Mouse (Mus musculus) forebrain, embryonic 11.5 days (tissue): ENCODE measurements at regions not wholly inside any gene's neighbourhood (a gene's known extent, or its start where the extent isn't known, plus 50 kb on each side); places are given as distances from the start of the nearest gene placed in this dataset.
A peak's percentile ranks its signal among the peaks of the same experiment; 100 is the strongest.

ENCODE experiments used
- ATAC-seq: fragments of 200-750 bp; cut with Nextera tagmentation; replicated peaks from 2 replicates; pipeline ENCODE4 v1.8.0; 2017; ENCODE audit warnings: moderate TSS enrichment; ENCODE audit not compliant: low FRiP score
- DNase-seq: peaks from one replicate; pipeline ENCODE4 v3.0.0-alpha.2; 2017; ENCODE audit warnings: low spot score
- H3K27ac ChIP-seq: fragments of 300-500 bp; sonication (generic); 2 replicates; pipeline ENCODE4 v1.5.1; 2014; ENCODE audit warnings: low read depth, low read length
- H3K27me3 ChIP-seq: fragments of 300-500 bp; sonication (generic); 2 replicates; pipeline ENCODE4 v1.6.1; 2014; ENCODE audit warnings: mild to moderate bottlenecking, low read length, mixed read lengths; ENCODE audit not compliant: control insufficient read depth, insufficient read depth
- H3K36me3 ChIP-seq: fragments of 300-500 bp; sonication (generic); 2 replicates; pipeline ENCODE4 v1.6.1; 2014; ENCODE audit warnings: mild to moderate bottlenecking, low read length, moderate library complexity, mixed read lengths; ENCODE audit not compliant: control insufficient read depth, insufficient read depth
- H3K4me1 ChIP-seq: fragments of 300-500 bp; sonication (generic); replicated peaks from 2 replicates; pipeline ENCODE4 v1.6.1; 2014; ENCODE audit warnings: low read length, mixed read lengths; ENCODE audit not compliant: control insufficient read depth, insufficient read depth
- H3K4me2 ChIP-seq: fragments of 300-500 bp; sonication (generic); 2 replicates; pipeline ENCODE4 v1.6.1; 2014; ENCODE audit warnings: low read depth, mild to moderate bottlenecking, low read length, moderate library complexity, mixed read lengths; ENCODE audit not compliant: severe bottlenecking
- H3K4me3 ChIP-seq: fragments of 300-500 bp; sonication (generic); 2 replicates; pipeline ENCODE4 v1.5.1; 2014; ENCODE audit warnings: low read depth, low read length
- H3K9ac ChIP-seq: fragments of 300-500 bp; sonication (generic); 2 replicates; pipeline ENCODE4 v1.6.1; 2014; ENCODE audit warnings: low read length
- H3K9me3 ChIP-seq: fragments of 300-500 bp; sonication (generic); 2 replicates; pipeline ENCODE4 v1.6.1; 2016; ENCODE audit warnings: low read length, mixed read lengths; ENCODE audit not compliant: control insufficient read depth
- WGBS: fragments of 180-500 bp; shearing (Covaris S2); extraction: QIAGEN DNeasy Blood & Tissue Kit; methylation state at CpG from one replicate; pipeline ENCODE4 v1.1.7; 2014; 5-methylcytosine and 5-hydroxymethylcytosine counted together

DNA sequence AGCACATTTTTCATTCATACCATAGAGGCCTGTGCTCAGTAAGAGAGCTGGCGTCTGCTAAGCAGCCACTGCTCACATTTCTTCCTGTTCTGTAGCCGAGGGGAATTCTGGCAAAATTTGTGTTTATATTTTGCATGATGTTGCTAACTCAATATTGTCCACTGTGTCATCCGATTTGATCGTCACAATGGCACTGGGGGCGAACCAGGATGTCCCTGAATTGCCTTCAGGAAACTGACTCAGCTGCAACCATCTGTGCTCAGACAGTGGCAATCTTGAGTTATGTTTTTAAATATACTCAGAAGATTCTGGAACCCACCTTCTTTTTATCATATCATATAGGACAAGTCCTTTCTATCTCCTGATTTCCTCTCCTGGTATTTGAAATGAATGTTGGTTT is 213.1 kb upstream of the Adgrl2 start:
- Histone ChIP-seq H3K27ac (no peak overlapping the region), H3K9me3 (no peaks in the 10 kb centered on the region), H3K4me2 (no peak overlapping the region), H3K9ac (no peak overlapping the region), H3K4me3 (no peak overlapping the region), H3K27me3 (no peaks in the 10 kb centered on the region), H3K36me3 (no peaks in the 10 kb centered on the region), H3K4me1 (no peaks in the 10 kb centered on the region)
- 84% methylated on average over 5 of the region's 5 CpGs for WGBS
- no peak for ATAC-seq
- no peak for DNase-seq

DNA sequence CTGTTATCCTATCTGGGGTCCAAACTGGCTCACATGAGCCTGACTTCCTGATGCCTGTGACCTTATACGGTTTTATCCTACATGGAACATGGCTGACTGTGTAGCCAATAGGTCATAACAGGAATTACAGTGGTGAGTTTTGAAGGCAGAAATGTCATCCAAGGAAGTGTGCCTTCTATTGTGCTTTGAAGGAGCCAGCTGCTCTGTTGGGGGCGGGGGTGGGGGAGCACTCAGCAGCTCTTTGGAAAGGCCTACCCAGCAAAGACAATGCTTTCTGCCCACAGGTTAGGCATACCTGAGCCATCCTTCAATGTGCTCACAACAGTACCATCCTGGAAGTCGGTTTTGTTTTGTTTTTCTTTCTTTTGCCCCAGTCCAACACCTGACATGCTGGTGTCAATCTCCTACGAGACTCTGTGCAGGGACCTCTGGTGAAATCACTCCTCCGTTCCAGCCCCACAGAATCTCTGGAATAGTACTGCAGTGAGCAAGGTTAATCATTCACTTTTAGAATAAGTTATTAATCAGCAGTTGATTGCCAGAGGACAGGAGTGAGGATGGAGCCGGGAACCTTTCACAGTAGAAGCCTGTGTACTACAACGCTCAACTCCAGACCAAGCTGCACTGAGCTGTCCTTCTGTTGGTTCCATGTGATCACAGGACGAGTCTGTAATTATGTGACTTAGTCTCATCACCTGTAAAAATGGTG is 206.3 kb upstream of the Adgrl2 start:
- WGBS: 85% methylated on average over 8 of the region's 8 CpGs
- ATAC-seq: no peak

GRCm38 (mm10) chr3:149190856-149191576 is 200.7 kb upstream of the Adgrl2 start:
- H3K27ac ChIP-seq: peak overlapping the region; percentile 54
- H3K9ac ChIP-seq: no peak overlapping the region
- H3K36me3 ChIP-seq: no peaks in the 10 kb centered on the region
- 31% methylated on average over 19 of the region's 19 CpGs for WGBS
- H3K4me3 ChIP-seq: peak overlapping the region; percentile 4; the same call in 1 of the 2 replicates
- peak; percentile 78 for ATAC-seq
- H3K9me3 ChIP-seq: no peaks in the 10 kb centered on the region
- DNase-seq: no peak
- peak overlapping the region; percentile 39 for H3K4me2 ChIP-seq
- peaks cover 2% of the 10 kb centered on the region; the same call in 1 of the 2 replicates for H3K4me1 ChIP-seq
- no peaks in the 10 kb centered on the region for H3K27me3 ChIP-seq

More for the DNA sequence above, 206.3 kb upstream of the Adgrl2 start:
- no peaks in the 10 kb centered on the region for H3K9me3 ChIP-seq
- no peaks in the 10 kb centered on the region for H3K36me3 ChIP-seq
- H3K4me3 ChIP-seq: no peak overlapping the region
- H3K4me2 ChIP-seq: no peak overlapping the region
- H3K27ac ChIP-seq: no peak overlapping the region
- no peak overlapping the region for H3K9ac ChIP-seq
- DNase-seq: no peak
- H3K27me3 ChIP-seq: no peaks in the 10 kb centered on the region
- no peaks in the 10 kb centered on the region for H3K4me1 ChIP-seq

GRCm38 (mm10) chr3:149184136-149184551 is 193.8 kb upstream of the Adgrl2 start:
- Histone ChIP-seq H3K27me3 (no peaks in the 10 kb centered on the region), H3K9me3 (no peaks in the 10 kb centered on the region), H3K36me3 (no peaks in the 10 kb centered on the region), H3K9ac (peak overlapping the region; percentile 29; the same call in 1 of the 2 replicates), H3K27ac (no peak overlapping the region), H3K4me2 (peak overlapping the region; percentile 26; the same call in 1 of the 2 replicates), H3K4me3 (no peak overlapping the region), H3K4me1 (peaks cover 7% of the 10 kb centered on the region; the same call in 1 of the 2 replicates)
- WGBS: 9% methylated on average over 12 of the region's 12 CpGs
- ATAC-seq: peak; percentile 56; the same call in 1 of the 2 replicates
- DNase-seq: peak; percentile 66

DNA sequence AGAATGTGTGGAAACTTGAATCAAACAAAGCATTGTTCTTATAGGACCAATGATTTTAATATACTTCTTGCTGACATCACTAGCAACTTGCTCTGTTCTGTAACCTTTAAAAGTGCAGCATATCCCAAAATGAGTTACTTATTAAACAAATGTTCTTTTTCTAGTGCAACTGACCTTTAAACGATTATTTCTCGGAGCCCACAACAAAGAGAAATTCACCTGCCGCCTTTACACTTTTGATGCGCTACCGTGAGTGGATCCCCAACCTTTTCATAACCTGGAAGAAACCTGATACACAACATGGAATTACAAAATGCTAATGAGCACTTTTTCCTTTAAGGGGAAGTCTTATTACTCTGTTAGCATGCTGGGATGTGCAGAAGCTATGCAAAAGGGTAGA is 191.7 kb upstream of the Adgrl2 start:
- Histone ChIP-seq H3K36me3 (no peaks in the 10 kb centered on the region), H3K9me3 (no peaks in the 10 kb centered on the region), H3K4me1 (peaks cover 7% of the 10 kb centered on the region; the same call in 1 of the 2 replicates), H3K9ac (no peak overlapping the region), H3K27ac (no peak overlapping the region), H3K27me3 (no peaks in the 10 kb centered on the region), H3K4me3 (no peak overlapping the region), H3K4me2 (no peak overlapping the region)
- DNase-seq: no peak
- WGBS: 76% methylated on average over 5 of the region's 5 CpGs
- ATAC-seq: no peak

DNA sequence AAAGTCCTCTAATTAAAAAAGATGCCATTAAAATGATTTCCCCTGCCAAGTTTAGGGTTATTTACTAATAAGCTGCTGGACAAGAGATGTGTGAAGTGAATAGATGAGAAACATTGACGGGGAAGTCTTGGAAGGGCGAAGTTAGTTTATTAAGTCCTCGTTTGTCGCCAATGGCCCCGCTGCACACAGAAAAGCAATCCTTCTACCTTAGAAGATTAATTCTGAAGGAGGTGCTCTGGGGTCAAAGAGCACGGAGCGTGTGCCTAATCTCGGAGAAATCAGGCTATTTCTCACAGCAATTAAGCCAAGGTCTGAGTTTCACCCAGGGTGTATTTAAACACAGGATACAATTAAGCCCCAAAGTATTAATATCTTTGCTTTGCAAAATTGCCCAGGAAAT is 189.8 kb upstream of the Adgrl2 start:
- no peak overlapping the region for H3K4me2 ChIP-seq
- no peak overlapping the region for H3K9ac ChIP-seq
- WGBS: 6% methylated on average over 8 of the region's 8 CpGs
- H3K27me3 ChIP-seq: no peaks in the 10 kb centered on the region
- DNase-seq: no peak
- no peaks in the 10 kb centered on the region for H3K36me3 ChIP-seq
- H3K9me3 ChIP-seq: no peaks in the 10 kb centered on the region
- H3K4me1 ChIP-seq: peaks cover 7% of the 10 kb centered on the region; the same call in 1 of the 2 replicates
- H3K4me3 ChIP-seq: no peak overlapping the region
- no peak for ATAC-seq
- H3K27ac ChIP-seq: no peak overlapping the region

DNA sequence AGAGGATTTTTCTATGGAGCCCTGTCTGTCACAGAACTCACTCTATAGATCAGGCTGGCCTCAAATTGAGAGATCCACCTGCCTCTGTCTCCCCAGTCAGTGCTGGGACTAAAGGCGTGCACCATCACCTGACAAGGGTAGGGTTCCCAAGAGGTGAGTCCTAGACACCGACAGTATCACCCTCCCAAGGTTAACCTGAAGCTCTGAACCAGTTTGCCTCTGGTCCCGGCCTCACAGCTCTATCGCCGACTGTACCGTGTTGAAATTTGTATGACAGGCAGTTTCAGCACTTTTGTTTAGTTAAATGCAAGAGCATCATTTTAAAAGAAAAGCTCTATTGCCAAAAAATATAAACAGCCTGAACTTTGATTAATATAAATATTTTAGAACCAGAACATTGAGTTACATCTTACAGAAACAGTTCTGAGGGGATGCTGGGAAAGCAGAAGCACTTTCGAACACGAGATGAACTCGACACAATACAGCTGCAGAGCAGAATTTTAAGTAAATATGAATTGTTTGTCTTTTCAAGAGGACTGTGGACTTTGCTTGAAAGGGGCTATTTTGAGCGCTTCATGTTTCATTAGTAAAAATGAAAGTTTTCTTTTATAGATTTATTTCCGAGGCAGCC is 189.2 kb upstream of the Adgrl2 start:
- H3K27ac ChIP-seq: no peak overlapping the region
- no peak overlapping the region for H3K9ac ChIP-seq
- peaks cover 7% of the 10 kb centered on the region; the same call in 1 of the 2 replicates for H3K4me1 ChIP-seq
- H3K4me2 ChIP-seq: no peak overlapping the region
- H3K36me3 ChIP-seq: no peaks in the 10 kb centered on the region
- H3K9me3 ChIP-seq: no peaks in the 10 kb centered on the region
- DNase-seq (no peak), ATAC-seq (no peak)
- H3K27me3 ChIP-seq: no peaks in the 10 kb centered on the region
- WGBS: 62% methylated on average over 11 of the region's 11 CpGs
- H3K4me3 ChIP-seq: no peak overlapping the region

GRCm38 (mm10) chr3:149178891-149179290 is 188.5 kb upstream of the Adgrl2 start:
- no peak for DNase-seq
- WGBS: 96% methylated on average over 3 of the region's 3 CpGs
- H3K9me3 ChIP-seq: no peaks in the 10 kb centered on the region
- H3K27me3 ChIP-seq: no peaks in the 10 kb centered on the region
- H3K4me1 ChIP-seq: peaks cover 4% of the 10 kb centered on the region; the same call in 1 of the 2 replicates
- H3K27ac ChIP-seq: no peak overlapping the region
- H3K36me3 ChIP-seq: no peaks in the 10 kb centered on the region
- ATAC-seq: no peak
- no peak overlapping the region for H3K4me2 ChIP-seq
- H3K9ac ChIP-seq: no peak overlapping the region
- no peak overlapping the region for H3K4me3 ChIP-seq
